Mouse (Mus musculus) thymus, adult 2 months (tissue): ENCODE measurements at regions not wholly inside any gene's neighbourhood (a gene's known extent, or its start where the extent isn't known, plus 50 kb on each side); places are given as distances from the start of the nearest gene placed in this dataset.

Source experiments
- DNase-seq: peaks from one replicate; pipeline ENCODE4 v3.0.0; 2021
- H3K27ac ChIP-seq: fragments of 200-500 bp; 2 replicates; pipeline ENCODE4 v1.5.1; 2012; ENCODE audit warnings: low read length, control low read depth; ENCODE audit not compliant: control insufficient read depth, insufficient read depth
- H3K27me3 ChIP-seq: fragments of 200-500 bp; 2 replicates; pipeline ENCODE4 v1.6.1; 2012; ENCODE audit warnings: mild to moderate bottlenecking, low read length, moderate library complexity, mixed read lengths; ENCODE audit not compliant: control insufficient read depth, insufficient read depth
- H3K36me3 ChIP-seq: fragments of 200-500 bp; 2 replicates; pipeline ENCODE4 v1.6.1; 2012; ENCODE audit warnings: mild to moderate bottlenecking, low read length, moderate library complexity; ENCODE audit not compliant: control insufficient read depth, insufficient read depth
- H3K4me1 ChIP-seq: fragments of 200-500 bp; replicated peaks from 2 replicates; pipeline ENCODE4 v1.6.1; 2012; ENCODE audit warnings: low read length; ENCODE audit not compliant: control insufficient read depth, insufficient read depth
- H3K4me3 ChIP-seq: fragments of 200-500 bp; 2 replicates; pipeline ENCODE4 v1.5.1; 2012; ENCODE audit warnings: mild to moderate bottlenecking, low read length, control low read depth, moderate library complexity; ENCODE audit not compliant: control insufficient read depth, insufficient read depth
- CTCF ChIP-seq: fragments of 200-500 bp; IDR thresholded peaks from 2 replicates; pipeline ENCODE4 v1.5.1; 2012; ENCODE audit warnings: mild to moderate bottlenecking, control low read depth, low read length, moderate library complexity, borderline replicate concordance; ENCODE audit not compliant: control insufficient read depth, poor library complexity, insufficient read depth; ENCODE audit errors: extremely low read depth
- POLR2A ChIP-seq: fragments of 200-500 bp; IDR thresholded peaks from 2 replicates; pipeline ENCODE4 v1.6.1; 2012; ENCODE audit warnings: mild to moderate bottlenecking, low read length, control low read depth, moderate library complexity; ENCODE audit not compliant: control insufficient read depth, poor library complexity, insufficient read depth; ENCODE audit errors: extremely low read depth
- WGBS: fragments of 180-500 bp; shearing (Covaris S2); methylation state at CpG from one replicate; pipeline ENCODE4 v1.1.7; 2018; 5-methylcytosine and 5-hydroxymethylcytosine counted together

- DNase-seq, result no peak
- Histone ChIP-seq H3K4me1 (no peaks in the 10 kb centered on the region), H3K27me3 (no peaks in the 10 kb centered on the region), H3K36me3 (no peaks in the 10 kb centered on the region), H3K4me3 (no peak overlapping the region), H3K27ac (no peak overlapping the region)
- TF ChIP-seq POLR2A (no peak), CTCF (no peak)
- 78% methylated on average over 2 of the region's 2 CpGs for WGBS
These were observed 137.7 kb upstream of the Elac2 start for GRCm38 (mm10) chr11:64841092-64841491.

GRCm38 (mm10) chr11:64842775-64843530 is 135.9 kb upstream of the Elac2 start:
- H3K27ac ChIP-seq, result no peak overlapping the region

DNA sequence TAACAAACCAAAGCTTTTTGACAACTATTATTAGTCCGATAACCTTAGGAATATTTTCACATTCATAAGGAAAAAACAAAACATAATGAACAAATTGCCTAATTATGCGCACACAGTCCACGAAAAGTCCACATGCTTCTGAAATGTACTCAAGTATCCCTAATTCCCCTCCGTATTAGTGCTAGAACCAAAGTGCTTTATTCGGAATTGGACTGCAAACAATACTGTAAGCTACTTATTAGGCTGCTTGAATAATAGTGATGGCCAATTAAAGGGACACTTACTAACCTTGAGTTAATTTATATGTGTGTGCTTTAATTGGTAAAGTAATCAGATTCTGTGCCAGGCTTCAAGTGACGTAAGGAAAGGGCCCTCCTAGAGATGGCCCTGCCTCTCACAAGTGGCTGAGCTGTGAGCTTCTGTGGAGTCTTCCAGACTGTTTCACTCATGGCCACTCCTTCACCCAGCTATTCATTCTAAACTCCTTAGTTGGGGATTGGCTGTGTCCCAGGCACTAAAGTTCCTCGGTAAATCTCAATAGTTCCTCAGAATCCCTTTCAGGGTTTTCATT is 132.2 kb upstream of the Elac2 start:
- no peaks in the 10 kb centered on the region for H3K36me3 ChIP-seq
- TF ChIP-seq POLR2A (no peak), CTCF (no peak)
- H3K27ac ChIP-seq, result no peak overlapping the region
- WGBS, result 94% methylated on average over 7 of the region's 7 CpGs
- H3K27me3 ChIP-seq, result no peaks in the 10 kb centered on the region
- no peaks in the 10 kb centered on the region for H3K4me1 ChIP-seq
- no peak overlapping the region for H3K4me3 ChIP-seq
- DNase-seq, result no peak

More at GRCm38 (mm10) chr11:64842775-64843530, 135.9 kb upstream of the Elac2 start:
- H3K4me1 ChIP-seq, result no peaks in the 10 kb centered on the region
- H3K4me3 ChIP-seq, result no peak overlapping the region
- WGBS, result 84% methylated on average over 18 of the region's 18 CpGs
- TF ChIP-seq CTCF, result no peak
- no peak for TF ChIP-seq POLR2A
- H3K27me3 ChIP-seq, result no peaks in the 10 kb centered on the region
- H3K36me3 ChIP-seq, result no peaks in the 10 kb centered on the region
- no peak for DNase-seq

GRCm38 (mm10) chr11:64859636-64860035 is 119.2 kb upstream of the Elac2 start:
- Histone ChIP-seq H3K27ac (no peak overlapping the region), H3K4me3 (no peak overlapping the region), H3K4me1 (no peaks in the 10 kb centered on the region), H3K27me3 (no peaks in the 10 kb centered on the region), H3K36me3 (no peaks in the 10 kb centered on the region)
- WGBS, result 88% methylated on average over 3 of the region's 3 CpGs
- TF ChIP-seq POLR2A, result no peak
- TF ChIP-seq CTCF, result no peak
- no peak for DNase-seq

- H3K27ac ChIP-seq, result no peak overlapping the region
- no peaks in the 10 kb centered on the region for H3K36me3 ChIP-seq
- 33% methylated on average over 8 of the region's 8 CpGs for WGBS
- H3K4me3 ChIP-seq, result no peak overlapping the region
- no peaks in the 10 kb centered on the region for H3K27me3 ChIP-seq
- H3K4me1 ChIP-seq, result no peaks in the 10 kb centered on the region
- no peak for TF ChIP-seq CTCF
- no peak for TF ChIP-seq POLR2A
- DNase-seq, result peak; percentile 9
These were observed 98.2 kb upstream of the Elac2 start for GRCm38 (mm10) chr11:64880674-64881073.

DNA sequence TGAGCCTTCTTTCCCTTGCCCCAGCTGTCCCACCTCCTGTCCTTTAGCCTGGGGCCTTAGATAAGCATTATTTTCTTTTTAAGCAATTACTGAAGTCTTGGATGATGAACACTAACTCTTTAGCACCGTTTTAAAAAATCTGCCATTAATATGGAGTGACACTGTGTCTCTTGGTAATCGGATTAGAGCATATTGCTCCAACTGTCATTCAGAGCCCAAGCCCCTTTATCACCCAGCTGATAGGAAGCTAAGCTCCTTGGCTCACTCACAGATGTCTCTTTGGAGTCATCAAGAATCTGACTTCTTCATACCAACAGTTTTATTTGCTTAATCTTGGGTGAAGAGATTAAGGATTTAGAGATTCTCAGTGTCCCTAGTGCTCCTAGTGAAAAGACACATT is 94.3 kb upstream of the Elac2 start:
- no peaks in the 10 kb centered on the region for H3K27me3 ChIP-seq
- H3K27ac ChIP-seq, result no peak overlapping the region
- DNase-seq, result no peak
- H3K36me3 ChIP-seq, result no peaks in the 10 kb centered on the region
- 83% methylated on average over 2 of the region's 2 CpGs for WGBS
- no peaks in the 10 kb centered on the region for H3K4me1 ChIP-seq
- TF ChIP-seq POLR2A, result no peak
- TF ChIP-seq CTCF, result no peak
- H3K4me3 ChIP-seq, result no peak overlapping the region

GRCm38 (mm10) chr11:64889335-64890020 is 89.4 kb upstream of the Elac2 start:
- no peaks in the 10 kb centered on the region for H3K4me1 ChIP-seq
- WGBS, result 75% methylated on average over 11 of the region's 11 CpGs

More at GRCm38 (mm10) chr11:64889335-64890020, 89.4 kb upstream of the Elac2 start:
- H3K27ac ChIP-seq, result no peak overlapping the region
- no peak for TF ChIP-seq POLR2A
- TF ChIP-seq CTCF, result no peak
- no peaks in the 10 kb centered on the region for H3K36me3 ChIP-seq
- H3K4me3 ChIP-seq, result no peak overlapping the region
- H3K27me3 ChIP-seq, result no peaks in the 10 kb centered on the region
- no peak for DNase-seq
